Mouse (Mus musculus): ENCODE measurements around the gene Xylt2. TPM values are rescaled to one million over a fixed set of nuclear protein-coding genes. Genes with fewer than 3 reads are reported as not detected.

Gene Xylt2
- polyA plus RNA-seq, 1 experiment: 13.4 TPM

GRCm38 (mm10) chr11:94695508-94695907 is 18.2 kb upstream of the Xylt2 start:
- no peak for TF ChIP-seq GATA1 (IDR thresholded peaks at IDR 0.05; ENCODE audit: low read length)

GRCm38 (mm10) chr11:94687178-94687577 is 9.9 kb upstream of the Xylt2 start:
- TF ChIP-seq GATA1 (IDR thresholded peaks at IDR 0.05; ENCODE audit: low read length): no peak

GRCm38 (mm10) chr11:94682427-94682826 is 5.1 kb upstream of the Xylt2 start:
- TF ChIP-seq GATA1 (IDR thresholded peaks at IDR 0.05; ENCODE audit: low read length): no peak

GRCm38 (mm10) chr11:94681640-94682039 is 4.3 kb upstream of the Xylt2 start:
- no peak for TF ChIP-seq GATA1 (IDR thresholded peaks at IDR 0.05; ENCODE audit: low read length)

- no peak for TF ChIP-seq GATA1 (IDR thresholded peaks at IDR 0.05; ENCODE audit: low read length)
Observed at GRCm38 (mm10) chr11:94680639-94681038, 3.3 kb upstream of the Xylt2 start.

- no peak for TF ChIP-seq GATA1 (IDR thresholded peaks at IDR 0.05; ENCODE audit: low read length)
Observed at GRCm38 (mm10) chr11:94677607-94678145, 361 bp upstream of the Xylt2 start.

GRCm38 (mm10) chr11:94676308-94676707 is 1.0 kb downstream of the Xylt2 start:
- TF ChIP-seq GATA1 (IDR thresholded peaks at IDR 0.05; ENCODE audit: low read length): no peak

GRCm38 (mm10) chr11:94675446-94675845 is 1.9 kb downstream of the Xylt2 start:
- TF ChIP-seq GATA1 (IDR thresholded peaks at IDR 0.05; ENCODE audit: low read length): no peak

GRCm38 (mm10) chr11:94674984-94675383 is 2.3 kb downstream of the Xylt2 start:
- TF ChIP-seq GATA1 (IDR thresholded peaks at IDR 0.05; ENCODE audit: low read length): no peak

- TF ChIP-seq GATA1 (IDR thresholded peaks at IDR 0.05; ENCODE audit: low read length): no peak
Observed at GRCm38 (mm10) chr11:94665281-94665680, 12.0 kb downstream of the Xylt2 start.

- TF ChIP-seq GATA1 (IDR thresholded peaks at IDR 0.05; ENCODE audit: low read length): no peak
Observed at GRCm38 (mm10) chr11:94661344-94661743, 16.0 kb downstream of the Xylt2 start.

- TF ChIP-seq GATA1 (IDR thresholded peaks at IDR 0.05; ENCODE audit: low read length): no peak
Observed at GRCm38 (mm10) chr11:94653663-94654436, 23.5 kb downstream of the Xylt2 start, which contains the start of the genes Mrpl27 and Eme1. Gene Mrpl27, plus strand, starts transcription at chr11:94653767. Gene Eme1, minus strand, starts transcription at chr11:94653964.

- TF ChIP-seq GATA1 (IDR thresholded peaks at IDR 0.05; ENCODE audit: low read length): no peak
Observed at GRCm38 (mm10) chr11:94652973-94653372, 24.3 kb downstream of the Xylt2 start.

- no peak for TF ChIP-seq GATA1 (IDR thresholded peaks at IDR 0.05; ENCODE audit: low read length)
Observed at GRCm38 (mm10) chr11:94646457-94646856, 30.9 kb downstream of the Xylt2 start.

- TF ChIP-seq GATA1 (IDR thresholded peaks at IDR 0.05; ENCODE audit: low read length): no peak
Observed at GRCm38 (mm10) chr11:94644461-94645219, 32.7 kb downstream of the Xylt2 start.

- TF ChIP-seq GATA1 (IDR thresholded peaks at IDR 0.05; ENCODE audit: low read length): no peak
Observed at GRCm38 (mm10) chr11:94634431-94634830, 42.9 kb downstream of the Xylt2 start.

Measured in G1E-ER4 (cell line).